Mouse (Mus musculus) testis, postnatal 10 days (tissue): Measurements from ENCODE around the gene Ssxb6.
"Not testable (repeated sequence)": the region's sequence is repeated elsewhere in the genome, so short reads cannot be mapped to it uniquely, and the experiment has no call there.

Experiments used
- DNase-seq: peaks from one replicate; pipeline ENCODE4 v3.0.0; 2021; ENCODE audit warnings: low spot score

Gene Ssxb6

GRCm38 (mm10) chrX:8548155-8548554 lies at the start of gene Ssxb6:
Ssxb6 (minus strand) TSS chrX:8548255.
- DNase-seq = not testable (repeated sequence)

DNA sequence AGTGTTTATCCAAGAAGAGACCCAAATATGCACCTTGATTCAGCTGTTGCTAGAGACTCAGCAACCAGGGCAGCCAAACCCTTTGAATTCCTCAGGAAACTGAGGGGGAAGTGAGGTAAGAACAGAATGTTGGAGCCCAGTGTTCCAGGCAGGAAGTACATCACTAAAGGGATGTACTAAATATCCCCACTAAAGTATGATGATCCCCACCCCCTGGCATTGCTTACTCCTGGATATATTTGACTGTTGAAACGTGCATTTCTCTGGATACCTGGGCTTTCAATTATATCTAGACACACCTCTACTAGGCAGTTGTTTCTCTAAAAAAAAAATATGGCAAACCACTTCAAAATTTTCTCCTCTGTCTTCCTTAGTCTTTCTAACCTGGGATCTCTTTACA lies 43.7 kb upstream of the Ssxb6 start, which contains the start of gene Ssxb3:
Gene Ssxb3, minus strand, starts transcription at position 101 of the 400 bp plus-strand sequence.
- not testable (repeated sequence) for DNase-seq

- DNase-seq = no peak
Measured at GRCm38 (mm10) chrX:8524854-8525253, 23.2 kb downstream of the Ssxb6 start, which contains the start of gene Gm14459. Gm14459 (minus strand) TSS chrX:8524954.
